Mouse (Mus musculus): ENCODE measurements at regions not wholly inside any gene's neighbourhood (a gene's known extent, or its start where the extent isn't known, plus 50 kb on each side); places are given as distances from the start of the nearest gene placed in this dataset.
A peak's percentile ranks its signal among the peaks of the same experiment; 100 is the strongest.
"Not testable (repeated sequence)": the region's sequence is repeated elsewhere in the genome, so short reads cannot be mapped to it uniquely, and the experiment has no call there.

DNA sequence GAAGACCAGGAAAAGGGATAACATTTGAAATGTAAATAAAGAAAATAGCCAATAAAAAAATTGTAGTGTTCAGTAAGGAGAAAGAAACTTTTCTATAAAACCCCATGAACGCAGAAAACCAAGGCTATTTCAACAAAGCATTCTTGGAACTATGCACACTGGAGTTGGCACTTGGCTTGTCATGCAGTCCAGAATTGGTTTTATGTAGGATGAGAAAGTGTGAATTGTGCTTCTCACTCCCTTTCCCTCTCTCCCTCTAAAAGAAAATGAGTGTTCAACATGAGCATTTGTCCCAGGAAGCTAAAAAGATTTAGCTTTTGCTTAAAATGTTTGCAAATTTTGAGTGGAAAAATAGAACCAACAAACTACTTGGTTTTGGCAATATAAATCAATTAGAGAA lies 841.6 kb upstream of the Adam24 start:
- no peak for DNase-seq

DNA sequence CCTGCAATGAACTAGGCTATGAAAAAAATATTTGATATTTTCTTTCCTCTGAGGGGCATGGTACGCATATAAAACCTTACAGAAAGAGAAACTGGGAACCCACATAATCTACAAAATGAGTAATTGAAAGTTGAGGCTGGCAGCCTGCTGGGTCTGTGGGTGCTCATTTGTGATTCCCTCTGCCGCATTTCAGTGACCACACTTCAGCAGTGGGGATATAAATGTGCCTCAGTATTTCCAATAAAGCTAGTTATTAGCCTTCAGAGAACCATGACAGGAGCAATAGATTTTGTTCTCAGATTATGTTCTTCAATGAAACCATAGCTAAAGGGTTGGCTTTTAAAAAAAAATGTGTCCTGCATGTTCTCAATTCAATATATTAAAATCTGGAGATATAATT lies 828.0 kb upstream of the Adam24 start:
- DNase-seq = no peak

DNA sequence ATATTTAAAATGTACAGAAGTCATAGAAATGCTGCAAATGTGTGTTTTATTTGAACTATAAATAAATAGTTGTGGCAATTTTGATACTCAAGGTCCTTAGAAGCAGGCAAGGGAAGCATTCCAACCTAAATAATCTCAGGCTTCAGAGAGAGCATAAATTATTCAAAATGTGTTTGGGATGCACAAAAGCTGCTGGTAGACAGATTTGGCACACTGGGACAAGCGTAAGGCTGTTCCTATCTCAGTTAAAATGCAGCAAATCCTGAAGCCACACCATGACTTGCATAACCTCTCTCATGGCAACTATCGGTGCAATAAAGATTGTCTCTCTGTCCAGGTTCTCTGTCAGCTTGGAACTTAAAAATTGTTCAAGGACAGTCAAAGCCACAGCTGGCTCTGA lies 812.3 kb upstream of the Adam24 start:
- DNase-seq = no peak

DNA sequence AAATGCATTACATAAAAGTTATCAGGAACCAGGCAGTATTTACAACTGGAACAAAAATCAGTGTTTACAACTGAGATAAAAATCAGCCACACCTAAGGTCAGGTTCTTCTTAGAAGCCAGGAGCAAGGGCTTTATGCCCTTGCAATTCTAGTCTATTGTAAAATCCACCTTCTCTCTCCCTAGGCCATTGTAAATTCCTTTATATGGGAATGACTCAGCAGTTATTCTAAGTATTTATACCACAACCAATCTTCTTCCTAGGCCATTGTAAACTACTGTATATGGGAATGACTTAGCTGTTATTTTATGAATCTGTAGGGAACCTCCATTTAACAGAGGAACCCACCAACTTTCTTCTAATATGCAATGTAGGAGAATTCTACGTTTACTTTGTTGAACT lies 772.6 kb upstream of the Adam24 start:
- DNase-seq = no peak

DNA sequence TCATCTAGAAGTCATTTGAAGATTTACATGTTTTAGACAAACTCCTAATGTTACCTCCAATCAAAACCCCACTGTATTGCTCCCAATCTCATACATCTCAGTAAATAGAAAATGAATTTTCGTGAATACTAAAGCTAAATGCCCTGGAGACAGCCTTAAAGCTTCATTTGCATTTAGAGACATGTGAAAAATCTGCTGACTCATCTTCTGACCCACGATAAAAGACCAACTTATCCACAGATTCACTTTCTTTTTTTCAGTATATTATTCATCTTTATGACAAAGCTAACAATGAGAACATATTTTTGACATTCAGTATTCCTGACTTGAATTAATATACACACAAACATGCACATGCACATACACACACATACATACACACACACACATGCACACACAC lies 762.0 kb upstream of the Adam24 start:
- no peak for DNase-seq

DNA sequence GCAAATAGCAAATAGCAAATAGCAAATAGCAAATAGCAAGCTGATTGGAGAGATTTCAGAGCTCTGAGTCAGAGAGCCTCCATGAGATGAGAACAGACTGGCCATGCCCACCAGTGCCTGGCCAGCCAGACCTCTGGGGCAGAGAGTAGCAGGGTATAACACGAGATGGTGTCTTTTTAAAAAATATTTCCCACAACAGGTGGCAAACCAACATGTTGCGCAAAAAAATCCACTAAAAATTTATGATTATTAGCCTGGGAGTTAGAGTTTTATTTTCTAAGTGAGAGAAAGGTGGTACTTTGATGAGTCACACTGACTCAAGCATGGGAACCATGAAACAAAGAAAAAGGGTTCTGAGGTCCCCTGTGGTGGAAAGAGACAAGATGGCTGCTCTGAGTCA lies 753.5 kb upstream of the Adam24 start:
- no peak for DNase-seq

DNA sequence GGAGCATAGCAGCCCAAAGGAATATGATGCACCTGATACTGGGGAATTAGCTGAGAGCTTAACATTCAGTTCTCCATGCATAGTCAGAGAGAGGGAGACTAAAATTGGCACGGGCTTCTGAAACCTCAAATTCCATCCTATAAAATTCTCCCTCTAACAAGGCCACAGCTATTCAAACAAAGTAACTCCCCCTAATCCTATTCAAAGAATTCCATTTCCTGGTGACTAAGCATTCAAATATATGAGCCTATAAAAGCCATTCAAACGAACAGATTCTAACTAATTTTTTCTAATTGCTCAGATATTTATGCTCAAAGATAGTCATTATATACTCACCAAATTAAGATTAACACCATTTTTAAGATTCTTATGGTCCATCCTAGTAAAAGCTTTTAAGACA lies 751.1 kb upstream of the Adam24 start:
- no peak for DNase-seq

DNA sequence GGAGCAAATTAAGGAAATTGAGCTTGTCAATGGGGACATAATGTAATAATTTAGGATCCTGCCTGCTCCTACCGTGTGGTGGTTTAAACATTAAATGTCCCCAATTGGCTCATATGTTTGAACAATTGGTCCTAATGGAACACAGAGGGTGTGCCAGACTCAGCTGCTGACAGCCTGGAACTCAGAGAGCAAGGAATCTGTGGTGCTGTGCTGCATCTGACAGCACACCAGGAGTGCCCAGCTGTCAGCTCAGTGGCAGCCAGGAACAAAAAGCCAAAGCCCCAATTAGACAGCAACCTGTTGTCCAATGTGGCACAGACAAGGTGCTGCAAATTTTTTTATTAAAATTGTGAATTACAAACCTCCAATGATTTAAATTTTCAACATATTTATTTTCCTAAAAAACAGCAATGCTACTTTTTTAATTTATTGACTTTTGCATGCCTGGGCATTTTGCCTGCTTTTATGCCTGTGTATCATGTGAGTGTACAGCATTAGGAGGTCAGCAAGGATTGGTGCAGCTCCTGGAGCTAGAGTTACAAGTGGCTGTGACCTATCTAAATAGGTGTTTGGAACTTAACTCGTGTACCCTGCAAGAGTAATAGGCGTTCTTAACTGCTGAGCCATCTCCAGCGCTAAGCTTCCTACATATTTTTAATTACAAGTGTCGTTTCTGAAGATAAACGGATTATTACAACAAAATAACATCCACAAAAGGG lies 724.5 kb upstream of the Adam24 start:
- no peak for DNase-seq

DNA sequence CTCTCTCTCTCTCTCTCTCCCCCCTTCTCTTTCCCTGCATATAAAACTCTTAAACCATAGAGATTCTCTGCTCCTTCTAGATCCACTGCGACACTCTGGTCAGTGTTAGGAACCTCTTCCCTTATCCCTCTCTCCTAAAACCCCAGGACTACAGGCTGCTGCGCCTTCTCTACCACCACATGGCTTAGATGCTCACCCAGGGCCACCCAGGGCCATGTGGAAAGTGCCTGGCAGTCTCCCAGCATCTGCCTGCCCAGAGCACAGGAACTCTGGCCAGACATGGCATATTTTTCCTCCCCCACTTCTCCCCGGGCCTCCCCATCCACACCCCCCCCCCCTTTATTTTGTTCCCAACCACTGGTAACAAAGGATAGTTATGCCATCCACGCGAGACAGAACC lies 720.4 kb upstream of the Adam24 start:
- no peak for DNase-seq

DNA sequence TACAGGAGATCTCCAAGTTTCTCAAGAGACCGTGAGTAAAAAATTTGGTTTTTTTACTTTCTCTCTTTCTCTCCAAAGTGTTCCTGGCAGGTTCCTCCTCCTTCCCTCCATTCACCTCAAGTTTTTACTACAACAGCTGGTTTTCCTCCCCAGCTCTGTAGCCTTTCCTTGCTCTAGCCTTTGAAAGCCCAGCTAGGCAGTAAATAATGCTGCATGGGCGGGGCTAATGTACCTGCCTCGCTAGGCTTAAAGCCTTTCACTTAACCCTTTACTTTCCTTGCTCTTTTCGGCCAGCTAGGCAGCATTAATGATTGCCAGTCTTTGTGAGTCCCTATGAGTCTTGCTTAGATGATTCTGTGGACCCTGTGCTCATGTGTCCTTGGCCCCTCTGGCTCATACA lies 720.0 kb upstream of the Adam24 start:
- no peak for DNase-seq

DNA sequence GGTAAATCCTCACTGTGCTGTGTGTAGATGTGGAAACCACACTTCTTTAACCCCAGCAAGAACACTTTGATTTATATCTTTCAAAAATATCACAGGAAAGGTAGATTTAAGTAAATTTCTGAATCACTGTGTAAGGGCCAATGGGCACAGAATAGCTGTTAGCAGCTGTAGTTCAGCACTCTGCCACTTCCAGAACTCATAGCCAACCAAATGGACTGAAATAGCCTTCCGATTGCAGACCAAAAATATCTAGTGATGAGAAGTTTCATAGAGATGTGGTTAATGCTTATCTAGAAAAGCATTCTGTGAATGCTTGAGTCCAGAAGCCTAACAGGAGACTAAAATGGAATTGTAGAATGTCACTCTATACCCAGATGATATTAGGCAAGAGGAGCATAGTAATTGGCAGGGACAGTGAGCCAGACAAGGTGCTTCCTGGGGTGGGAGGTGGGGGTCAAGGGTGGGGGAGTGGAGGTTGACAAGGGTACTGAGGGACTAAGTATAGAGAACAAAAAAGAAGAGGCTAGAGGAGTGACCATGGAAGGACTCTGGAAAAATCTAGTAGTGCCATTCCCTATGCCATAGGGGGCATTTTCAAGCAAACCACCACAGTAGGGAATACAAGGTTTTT lies 669.6 kb upstream of the Adam24 start:
- no peak for DNase-seq

DNA sequence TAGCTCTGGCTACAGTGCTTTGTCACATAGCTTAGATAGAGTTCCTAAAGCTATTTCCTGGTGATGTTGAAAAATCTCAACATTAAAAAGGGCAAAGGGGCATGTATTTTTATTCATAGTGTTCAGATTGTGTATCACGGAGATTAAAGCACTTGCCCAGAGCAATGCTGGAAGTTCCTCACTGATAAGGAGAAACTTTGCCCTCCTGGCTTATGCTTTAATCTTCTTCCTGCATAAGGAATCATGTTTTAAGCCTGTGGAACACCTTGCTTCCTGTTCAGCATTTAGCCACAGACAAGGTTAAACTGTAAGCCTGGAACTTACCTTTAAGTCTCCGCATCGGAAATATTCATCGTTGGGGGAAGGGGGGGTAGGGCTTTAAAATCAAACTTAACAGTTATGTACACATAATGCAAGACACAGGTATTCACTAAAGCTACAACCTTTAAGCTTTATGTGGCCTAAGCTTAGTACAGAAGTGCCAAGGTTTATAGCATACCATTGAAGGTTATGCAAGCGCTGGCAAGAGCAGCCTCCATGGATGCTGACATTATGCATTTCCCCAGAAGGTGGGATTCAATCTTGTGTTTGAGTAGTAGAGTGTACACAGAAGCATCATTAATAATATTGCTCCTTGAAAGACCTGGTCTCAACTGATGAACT lies 655.5 kb upstream of the Adam24 start:
- DNase-seq = no peak

DNA sequence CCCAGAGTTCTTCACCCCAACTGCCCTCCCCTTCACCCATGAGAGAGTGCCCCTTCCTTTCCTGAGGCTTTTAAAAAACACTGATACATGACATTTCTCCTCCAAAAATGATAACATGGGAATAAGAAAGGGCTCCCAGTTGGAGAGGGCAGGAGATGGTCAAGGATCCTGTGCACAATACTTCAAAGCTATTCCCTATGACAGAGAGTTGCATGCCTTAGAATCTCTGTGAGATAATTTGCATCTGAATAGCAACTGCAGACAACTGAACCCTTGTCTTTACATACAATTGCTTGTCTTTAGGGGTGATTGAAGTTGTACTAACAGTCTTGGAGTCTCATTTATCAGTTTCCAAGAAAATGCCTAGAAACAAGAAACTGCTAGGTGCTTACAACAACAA lies 610.7 kb upstream of the Adam24 start:
- DNase-seq = no peak

DNA sequence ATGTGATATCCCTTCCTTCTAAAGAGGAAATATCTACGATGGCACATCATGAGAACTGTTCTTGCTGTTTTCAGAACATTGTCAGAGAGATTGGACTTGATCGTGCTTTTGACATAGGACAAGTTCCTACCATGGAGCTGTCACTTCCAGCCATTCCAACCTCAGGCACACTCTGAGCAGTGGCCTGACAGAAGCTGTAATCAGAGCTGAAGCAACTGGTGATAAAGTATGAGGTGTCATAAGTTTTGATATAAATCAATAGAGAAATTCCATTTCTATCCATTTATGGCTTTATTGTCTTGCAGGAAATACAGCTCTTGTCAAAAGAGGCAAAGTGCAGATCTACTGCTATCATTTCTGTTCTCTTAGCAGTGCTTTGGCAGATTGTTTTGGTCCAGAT lies 603.7 kb upstream of the Adam24 start:
- no peak for DNase-seq

DNA sequence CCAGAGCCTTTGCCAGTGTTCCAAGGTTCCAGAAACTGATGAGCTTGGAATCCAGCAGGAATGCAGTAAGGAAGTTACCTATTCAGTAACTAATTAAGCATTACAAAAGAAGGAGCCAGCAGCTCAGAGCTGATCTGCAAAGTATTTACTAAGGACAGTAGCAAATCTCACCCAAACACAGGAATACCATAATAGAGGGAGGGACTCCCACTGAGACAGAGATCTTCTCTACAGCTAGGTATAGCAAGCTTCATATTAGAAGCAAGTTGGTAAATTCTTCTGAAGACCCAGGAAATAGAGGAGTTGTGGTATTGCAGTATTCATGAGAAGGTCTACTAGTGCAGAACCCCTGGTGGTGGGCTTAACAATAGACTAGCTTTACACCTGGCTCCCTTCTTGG lies 593.9 kb upstream of the Adam24 start:
- not testable (repeated sequence) for DNase-seq

DNA sequence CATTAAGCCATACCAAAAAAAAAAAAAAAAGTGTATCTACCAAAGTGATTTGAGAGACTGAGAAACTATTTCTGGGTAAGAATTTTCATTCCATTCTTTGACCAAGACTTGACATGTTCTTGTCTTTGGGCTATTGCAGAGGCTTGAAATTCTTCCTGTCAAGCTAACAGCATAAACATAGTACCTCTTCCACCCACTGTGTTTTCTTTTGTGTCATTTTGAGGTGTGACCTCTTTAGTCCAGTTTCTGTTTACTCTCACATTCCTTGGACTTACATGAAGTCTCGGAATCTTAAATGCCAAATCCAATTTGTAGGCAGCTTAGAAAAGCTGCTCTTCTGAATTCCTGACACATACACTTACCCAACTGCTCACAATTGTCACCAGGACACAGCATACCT lies 590.7 kb upstream of the Adam24 start:
- no peak for DNase-seq

DNA sequence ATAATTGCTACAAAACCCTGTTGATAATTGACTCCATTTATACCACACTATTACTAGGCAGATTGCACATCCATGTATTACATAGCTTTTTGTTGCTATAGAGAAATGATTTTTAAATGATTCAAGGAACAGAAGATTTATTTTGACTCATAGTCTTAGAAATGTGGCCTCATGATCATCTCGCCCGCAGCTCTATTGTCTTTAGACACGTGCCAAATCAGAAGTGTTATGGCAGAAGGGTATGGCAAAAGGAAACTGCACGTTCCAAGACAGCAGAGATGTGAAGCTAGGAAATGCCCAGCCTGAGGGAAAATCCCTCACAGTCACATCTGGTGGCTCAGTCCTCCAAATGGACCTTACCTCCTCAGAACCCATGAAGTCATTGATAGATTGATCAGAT lies 585.5 kb upstream of the Adam24 start:
- DNase-seq = no peak

DNA sequence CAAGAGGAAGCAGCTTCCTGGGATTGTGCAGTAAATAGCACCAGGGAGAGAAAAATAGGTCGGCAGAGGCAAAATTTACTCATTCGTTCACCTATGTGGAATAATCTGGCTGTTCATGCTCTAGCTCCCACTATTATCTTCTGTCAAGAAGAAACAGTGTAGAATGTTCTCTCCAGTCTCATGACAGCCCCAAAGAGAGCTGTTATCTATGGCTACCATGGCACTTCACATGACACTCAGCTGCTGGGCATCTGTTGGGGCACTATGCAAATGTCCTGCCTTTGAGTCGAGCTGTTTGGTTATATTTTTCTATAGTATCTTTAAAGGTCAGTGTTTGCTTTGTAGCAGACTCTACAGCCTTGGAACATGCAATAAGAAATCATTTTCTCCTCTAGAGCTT lies 550.5 kb upstream of the Adam24 start:
- no peak for DNase-seq

DNA sequence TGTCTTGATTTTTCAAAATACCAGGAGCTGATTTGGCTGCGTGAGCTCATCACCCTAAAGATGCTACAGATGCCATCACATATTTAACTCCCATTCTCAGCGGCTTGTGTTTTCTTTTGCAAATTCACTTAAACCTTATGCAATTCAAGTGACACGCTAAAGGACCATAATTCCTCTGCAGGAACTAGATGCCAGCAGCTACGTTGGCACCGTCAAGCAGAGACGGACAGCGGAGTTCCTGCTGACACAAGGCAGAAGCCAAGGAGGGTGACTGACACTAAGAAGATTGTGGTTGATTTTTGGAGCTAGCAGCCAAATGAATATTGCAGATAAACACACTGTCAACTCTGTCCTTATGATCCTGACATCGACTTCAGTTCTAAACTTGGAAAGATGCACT lies 547.7 kb upstream of the Adam24 start:
- no peak for DNase-seq

DNA sequence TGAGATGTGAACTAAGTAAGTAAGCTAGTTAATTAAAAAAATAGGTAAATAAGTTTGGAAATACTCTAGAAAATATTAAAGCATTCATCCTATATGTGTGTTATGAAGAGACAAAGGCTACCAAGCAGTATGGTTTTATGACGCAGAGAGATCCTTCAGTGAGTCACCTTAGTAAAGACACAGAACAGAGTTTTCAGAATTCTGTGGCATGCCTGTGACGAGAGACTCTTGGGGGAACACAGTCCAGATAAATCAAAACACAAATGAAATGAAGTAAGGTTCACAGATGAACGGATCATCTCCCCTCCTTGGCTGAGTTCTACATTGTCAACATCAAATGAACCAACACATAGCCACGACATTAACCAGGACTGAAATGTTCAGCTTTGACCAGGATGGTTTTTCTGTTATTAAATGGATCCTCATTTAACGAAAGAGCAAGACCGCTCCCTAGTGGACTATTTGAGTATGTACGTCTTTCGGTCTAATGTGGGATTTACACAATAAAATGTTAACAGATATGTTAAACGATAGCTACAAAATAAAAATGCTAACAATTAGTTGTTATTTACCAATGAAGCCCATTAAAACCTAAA lies 542.1 kb upstream of the Adam24 start:
- DNase-seq = no peak

DNA sequence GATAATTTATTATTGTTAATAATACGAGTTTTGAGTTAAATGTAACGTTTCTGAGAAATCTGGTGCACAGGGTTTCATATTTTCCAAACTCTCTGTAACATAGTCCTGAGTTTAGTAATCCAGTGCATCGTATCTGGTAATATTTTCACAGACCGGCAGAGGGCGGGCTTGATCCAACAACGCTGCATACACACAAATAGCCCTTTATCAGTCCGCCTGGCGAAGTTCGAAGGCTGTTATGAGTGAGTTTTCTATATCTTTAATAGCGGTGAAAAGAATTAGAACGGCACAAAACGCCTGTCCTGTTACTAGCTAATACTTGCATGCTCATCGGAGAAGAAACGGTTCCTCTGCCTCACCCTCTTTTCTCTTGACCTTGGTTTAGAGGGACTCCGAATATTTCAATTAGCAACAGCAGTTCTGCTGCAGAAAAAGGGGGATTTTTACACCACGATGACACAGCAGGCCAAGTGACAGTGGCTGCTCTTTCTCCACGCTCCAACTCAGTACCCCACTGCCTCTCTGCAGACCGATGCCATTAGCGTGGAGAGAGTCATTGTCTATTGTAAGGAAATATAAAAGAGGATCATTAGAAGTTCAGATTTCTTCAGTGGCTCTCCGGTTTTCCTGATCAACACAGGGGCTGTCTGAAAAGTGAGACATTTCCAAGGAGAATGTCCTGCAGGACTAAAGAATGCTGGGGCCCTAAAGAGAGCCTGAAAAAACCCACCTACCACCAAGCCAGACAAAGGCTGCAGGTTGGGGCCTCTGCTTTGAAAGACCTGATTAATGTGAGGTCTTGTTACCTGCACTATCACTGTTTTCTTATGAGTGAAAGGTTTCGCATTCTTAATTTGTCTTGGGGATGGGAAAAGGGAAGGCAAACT lies 523.7 kb upstream of the Adam24 start:
- DNase-seq = peak; percentile 53

DNA sequence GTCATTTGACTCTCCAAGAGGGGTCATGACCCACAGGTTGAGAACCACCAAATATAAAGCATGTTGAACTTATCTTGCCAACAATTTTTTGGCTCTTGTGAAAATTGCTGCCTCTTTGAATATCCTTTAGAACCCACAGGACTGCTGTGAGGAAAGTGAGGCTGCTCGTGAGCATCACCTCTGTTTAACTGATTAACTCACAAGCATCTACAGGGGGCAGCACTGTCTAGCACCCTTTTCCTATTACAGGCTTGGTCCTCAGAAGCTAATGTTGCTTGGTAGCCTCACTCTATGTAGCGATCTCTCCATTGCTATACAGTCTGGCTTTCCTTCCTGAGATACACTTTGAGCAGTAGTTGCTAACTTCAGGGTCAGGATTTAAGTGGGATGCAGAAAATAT lies 522.4 kb upstream of the Adam24 start:
- no peak for DNase-seq
